Mouse (Mus musculus): Measurements from ENCODE around the gene Pold4.
A peak's percentile ranks its signal among the peaks of the same experiment; 100 is the strongest.

DNA sequence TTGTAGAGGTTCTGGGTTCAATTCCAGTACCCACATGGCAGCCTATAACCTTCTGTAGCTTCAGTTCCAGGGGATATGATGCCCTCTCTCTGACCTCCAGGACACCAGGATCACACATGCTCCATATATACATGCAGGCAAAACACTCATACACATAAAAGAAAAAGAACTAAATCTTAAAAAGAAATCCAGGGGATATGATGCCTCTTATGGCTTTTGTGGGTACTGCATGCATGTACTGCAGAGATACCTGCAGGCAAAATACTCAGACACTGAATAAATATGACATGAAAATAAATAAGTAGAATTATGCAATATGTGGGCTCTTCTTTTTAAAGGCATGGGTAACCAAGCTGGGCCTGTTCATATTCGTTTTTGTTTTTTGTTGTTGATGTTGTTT is 15.3 kb downstream of the Pold4 start:
- TF ChIP-seq CTCF (conservative IDR thresholded peaks at IDR 0.05; ENCODE audit: low read length): peak; percentile 70
- no peak for TF ChIP-seq NANOG (IDR thresholded peaks at IDR 0.05; ENCODE audit: borderline replicate concordance, low read length)
